Mouse (Mus musculus) hindbrain, postnatal 0 days (tissue): ENCODE measurements around the gene Kank3. TPM values are rescaled to one million over a fixed set of nuclear protein-coding genes. Genes with fewer than 3 reads are reported as not detected.

Experiments used
- ATAC-seq: fragments of 200-750 bp; cut with Nextera tagmentation; 2 replicates; pipeline ENCODE4 v1.8.0; 2017; ENCODE audit warnings: mild to moderate bottlenecking, moderate TSS enrichment, moderate library complexity
- DNase-seq: peaks from one replicate; pipeline ENCODE4 v3.0.0-alpha.2; 2015; ENCODE audit warnings: low spot score
- H3K27ac ChIP-seq: fragments of 300-500 bp; sonication (generic); 2 replicates; pipeline ENCODE4 v1.5.1; 2014; ENCODE audit warnings: mild to moderate bottlenecking
- H3K27me3 ChIP-seq: fragments of 300-500 bp; sonication (generic); 2 replicates; pipeline ENCODE4 v1.6.1; 2014; ENCODE audit warnings: low read length, mixed read lengths; ENCODE audit not compliant: insufficient read depth
- H3K36me3 ChIP-seq: fragments of 300-500 bp; sonication (generic); 2 replicates; pipeline ENCODE4 v1.6.1; 2014; ENCODE audit warnings: low read length, mixed read lengths; ENCODE audit not compliant: insufficient read depth
- H3K4me1 ChIP-seq: fragments of 300-500 bp; sonication (generic); 2 replicates; pipeline ENCODE4 v1.6.1; 2014; ENCODE audit warnings: antibody characterized with exemption, low read length, mixed read lengths; ENCODE audit not compliant: insufficient read depth
- H3K4me2 ChIP-seq: fragments of 300-500 bp; sonication (generic); 2 replicates; pipeline ENCODE4 v1.6.1; 2014; ENCODE audit warnings: low read depth, mild to moderate bottlenecking, low read length, moderate library complexity, mixed read lengths
- H3K4me3 ChIP-seq: fragments of 300-500 bp; sonication (generic); 2 replicates; pipeline ENCODE4 v1.5.1; 2014; ENCODE audit warnings: low read length
- H3K9ac ChIP-seq: fragments of 300-500 bp; sonication (generic); replicated peaks from 2 replicates; pipeline ENCODE4 v1.6.1; 2014; ENCODE audit warnings: mild to moderate bottlenecking, low read length, moderate library complexity, mixed read lengths
- H3K9me3 ChIP-seq: fragments of 300-500 bp; sonication (generic); 2 replicates; pipeline ENCODE4 v1.6.1; 2016; ENCODE audit warnings: low read length, mixed read lengths
- CTCF ChIP-seq: IDR thresholded peaks from 2 replicates; pipeline ENCODE4 v1.5.1; 2016; ENCODE audit warnings: antibody characterized with exemption, control low read depth, low read depth
- WGBS: fragments of 180-500 bp; shearing (Covaris S2); extraction: QIAGEN DNeasy Blood & Tissue Kit; methylation state at CpG from one replicate; pipeline ENCODE4 v1.1.7; 2014; 5-methylcytosine and 5-hydroxymethylcytosine counted together
- polyA plus RNA-seq: library from polyadenylated mRNA; unstranded; fragments of >200 nt; fragmentation: Nextera tagmentation; extraction: Ambion mirVana; gene quantifications from 2 replicates; pipeline ENCODE4 v1.2.1, GENCODE M21; 2015
- total RNA-seq: library from RNA; depleted of rRNA; stranded (reverse); fragments of >200 nt; gene quantifications from 2 replicates; pipeline ENCODE4 v1.2.3, GENCODE M21; 2014

The Kank3 gene
- total and polyA plus RNA-seq, 2 experiments from 2014 or later: 44.1 to 57.2 TPM

DNA sequence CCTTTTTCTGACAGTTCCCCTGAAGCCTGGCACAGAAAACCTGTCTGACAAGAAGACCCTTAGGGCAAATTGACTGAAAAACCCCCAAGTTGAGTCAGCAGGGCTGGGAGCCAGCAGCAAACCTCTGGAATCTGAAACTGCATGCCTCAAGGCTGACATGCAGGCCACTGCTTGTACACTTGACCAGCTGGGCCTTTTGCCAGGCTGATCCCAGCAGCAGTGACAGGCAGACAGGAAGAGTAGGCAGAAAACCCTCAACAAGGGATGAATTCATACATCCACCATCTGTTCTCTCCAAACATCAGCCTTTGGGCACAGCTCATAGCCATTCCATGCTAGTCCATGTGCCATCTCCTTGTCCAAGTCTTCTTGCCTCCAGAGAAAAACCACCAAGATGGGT, 26.9 kb upstream of the Kank3 start:
- H3K36me3 ChIP-seq: no peaks in the 10 kb centered on the region
- no peak overlapping the region for H3K27ac ChIP-seq
- H3K27me3 ChIP-seq: no peaks in the 10 kb centered on the region
- no peaks in the 10 kb centered on the region for H3K9me3 ChIP-seq
- H3K9ac ChIP-seq: no peak overlapping the region
- no peak overlapping the region for H3K4me3 ChIP-seq
- TF ChIP-seq CTCF: no peak
- H3K4me1 ChIP-seq: peaks cover 29% of the 10 kb centered on the region
- no peak for ATAC-seq
- peak; percentile 69 for DNase-seq
- no peak overlapping the region for H3K4me2 ChIP-seq

DNA sequence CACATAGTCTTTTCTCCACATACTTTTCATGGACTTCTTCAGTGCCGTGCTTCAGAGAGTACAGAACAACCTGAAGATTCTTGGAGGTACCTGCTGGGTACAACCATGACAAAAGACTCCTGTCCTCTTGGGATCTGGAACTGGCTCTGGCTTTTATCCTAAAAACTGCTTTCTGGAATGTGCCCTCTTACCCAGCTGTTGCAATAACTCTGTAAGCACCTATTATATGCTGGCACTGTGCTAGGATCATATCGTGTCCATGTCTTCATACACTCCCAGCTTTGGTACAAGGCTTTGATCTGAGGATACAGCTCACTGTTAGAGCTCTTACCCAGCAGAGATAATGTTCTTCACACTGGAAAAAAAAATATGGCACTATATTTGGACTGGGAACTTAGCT, 25.4 kb upstream of the Kank3 start:
- no peak overlapping the region for H3K9ac ChIP-seq
- no peak for DNase-seq
- no peak overlapping the region for H3K27ac ChIP-seq
- H3K4me1 ChIP-seq: peaks cover 14% of the 10 kb centered on the region
- no peaks in the 10 kb centered on the region for H3K36me3 ChIP-seq
- H3K27me3 ChIP-seq: no peaks in the 10 kb centered on the region
- TF ChIP-seq CTCF: no peak
- H3K4me2 ChIP-seq: no peak overlapping the region
- no peak overlapping the region for H3K4me3 ChIP-seq
- no peaks in the 10 kb centered on the region for H3K9me3 ChIP-seq
- no peak for ATAC-seq
- WGBS: 85% methylated on average over 2 of the region's 2 CpGs

DNA sequence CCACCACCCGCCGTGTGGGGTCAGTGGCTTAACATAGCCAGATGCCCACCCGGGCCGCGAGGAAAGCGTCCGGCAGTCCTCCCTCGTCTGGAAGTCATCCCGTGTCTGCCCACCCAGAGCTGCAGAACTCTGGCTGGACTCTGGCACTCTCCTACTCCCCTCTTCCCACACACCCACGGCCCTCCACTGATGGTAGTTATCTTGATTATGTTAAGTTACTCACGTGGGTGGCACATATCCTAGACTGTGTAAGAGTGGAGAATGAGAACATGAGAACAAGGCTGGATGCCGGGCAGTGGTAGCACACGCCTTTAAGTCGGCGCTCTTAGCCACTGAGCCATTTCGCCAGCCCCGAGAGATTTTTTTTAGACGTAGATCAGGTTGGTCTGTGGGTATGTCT, 23.9 kb upstream of the Kank3 start:
- no peak for DNase-seq
- TF ChIP-seq CTCF: no peak
- WGBS: 85% methylated on average over 18 of the region's 18 CpGs
- Histone ChIP-seq H3K27ac (no peak overlapping the region), H3K4me1 (peaks cover 5% of the 10 kb centered on the region; the same call in 1 of the 2 replicates), H3K27me3 (no peaks in the 10 kb centered on the region), H3K36me3 (no peaks in the 10 kb centered on the region), H3K9ac (no peak overlapping the region), H3K4me3 (no peak overlapping the region), H3K4me2 (no peak overlapping the region), H3K9me3 (no peaks in the 10 kb centered on the region)
- no peak for ATAC-seq

DNA sequence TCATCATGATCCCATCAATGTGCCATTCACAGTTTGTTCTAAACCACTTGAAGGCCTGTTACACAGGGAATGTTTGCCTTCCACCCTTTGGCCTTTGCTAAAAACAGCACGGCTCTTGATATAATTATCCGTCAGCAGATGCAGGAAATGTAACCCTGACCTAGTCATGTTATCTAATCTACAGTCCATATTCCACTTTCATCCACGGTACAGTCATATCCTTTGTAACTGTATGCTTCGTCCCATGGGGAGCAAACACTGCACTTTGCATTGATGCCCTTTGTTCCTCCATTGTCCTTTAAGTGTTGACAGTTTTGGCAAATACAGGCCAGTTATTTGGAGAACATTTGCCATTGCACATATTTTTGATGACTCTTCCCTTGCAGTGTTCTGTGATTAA, 21.6 kb upstream of the Kank3 start:
- Histone ChIP-seq H3K27me3 (no peaks in the 10 kb centered on the region), H3K9ac (no peak overlapping the region), H3K36me3 (no peaks in the 10 kb centered on the region), H3K4me2 (no peak overlapping the region), H3K27ac (no peak overlapping the region), H3K9me3 (no peaks in the 10 kb centered on the region), H3K4me1 (no peaks in the 10 kb centered on the region), H3K4me3 (no peak overlapping the region)
- no peak for TF ChIP-seq CTCF
- WGBS: 78% methylated on average over 4 of the region's 4 CpGs
- ATAC-seq (no peak), DNase-seq (no peak)

DNA sequence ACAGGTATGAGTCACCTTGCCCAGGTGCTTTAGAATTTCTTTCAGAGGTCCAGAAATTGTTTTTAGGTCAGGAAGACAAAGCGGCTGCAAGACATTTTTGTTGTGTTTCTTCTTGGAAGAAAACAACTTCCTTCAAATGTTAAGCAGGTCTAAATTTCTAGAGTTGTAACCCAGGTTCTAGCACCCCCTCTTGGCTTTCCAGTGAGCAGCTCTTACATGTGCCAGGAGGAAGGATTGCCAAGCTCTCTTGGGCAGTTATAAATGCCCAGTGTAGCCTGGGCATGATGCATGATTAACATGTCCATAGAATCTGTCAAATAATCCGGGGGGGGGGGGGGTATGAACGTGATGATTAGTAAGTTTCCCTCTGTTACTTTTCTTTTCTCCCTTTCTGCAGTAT, 12.0 kb upstream of the Kank3 start:
- DNase-seq: peak; percentile 69
- H3K27ac ChIP-seq: no peak overlapping the region
- no peak overlapping the region for H3K4me2 ChIP-seq
- WGBS: 40% methylated on average over 3 of the region's 3 CpGs
- H3K27me3 ChIP-seq: no peaks in the 10 kb centered on the region
- H3K4me3 ChIP-seq: no peak overlapping the region
- no peaks in the 10 kb centered on the region for H3K4me1 ChIP-seq
- H3K9me3 ChIP-seq: no peaks in the 10 kb centered on the region
- H3K36me3 ChIP-seq: no peaks in the 10 kb centered on the region
- no peak for ATAC-seq
- peak; percentile 53 for TF ChIP-seq CTCF
- H3K9ac ChIP-seq: no peak overlapping the region

DNA sequence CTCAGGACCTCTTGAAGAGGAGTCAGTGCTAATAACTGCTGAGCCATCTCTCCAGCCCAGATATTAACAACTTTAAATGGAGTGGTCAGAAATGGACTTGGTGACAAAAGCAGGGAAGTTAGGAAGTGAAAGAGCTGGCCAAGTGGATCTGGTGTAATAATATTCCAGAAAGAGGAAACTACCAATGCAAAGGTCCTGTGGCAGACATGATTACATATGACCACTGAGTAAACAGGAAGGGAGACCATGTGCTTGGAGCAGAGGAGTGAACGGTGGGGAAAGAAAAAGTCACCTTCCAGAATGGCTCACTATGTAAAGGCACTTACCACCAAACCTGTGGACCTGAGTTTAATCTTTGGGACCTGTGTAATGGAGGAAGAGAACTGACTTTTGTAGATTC, 11.0 kb upstream of the Kank3 start:
- no peaks in the 10 kb centered on the region for H3K36me3 ChIP-seq
- H3K4me3 ChIP-seq: no peak overlapping the region
- ATAC-seq: no peak
- no peak for TF ChIP-seq CTCF
- no peak overlapping the region for H3K9ac ChIP-seq
- H3K27ac ChIP-seq: no peak overlapping the region
- no peak overlapping the region for H3K4me2 ChIP-seq
- DNase-seq: no peak
- H3K9me3 ChIP-seq: no peaks in the 10 kb centered on the region
- no peaks in the 10 kb centered on the region for H3K27me3 ChIP-seq
- WGBS: 65% methylated on average over 1 of the region's 1 CpGs
- H3K4me1 ChIP-seq: no peaks in the 10 kb centered on the region

DNA sequence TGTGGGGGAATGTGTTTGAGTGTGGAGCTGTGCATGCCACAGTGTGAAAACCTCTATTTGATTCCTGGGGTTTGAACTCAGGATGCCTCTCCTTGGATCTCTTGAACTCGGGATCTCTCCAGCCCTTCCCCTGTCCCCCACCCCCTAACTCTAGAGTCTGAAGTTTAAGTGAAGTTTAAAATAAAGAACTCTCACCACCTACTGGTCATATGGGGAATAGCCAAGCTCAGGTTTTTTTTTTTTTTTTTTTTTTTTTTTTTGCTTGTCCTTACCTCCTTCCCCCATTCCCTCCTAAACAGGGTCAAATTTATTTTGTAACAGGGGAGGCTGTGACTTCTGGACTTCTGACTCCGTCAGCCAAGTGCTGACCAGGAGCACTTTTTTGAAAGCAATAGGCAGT, 8.1 kb upstream of the Kank3 start:
- H3K27me3 ChIP-seq: no peaks in the 10 kb centered on the region
- H3K27ac ChIP-seq: no peak overlapping the region
- no peaks in the 10 kb centered on the region for H3K9me3 ChIP-seq
- no peak overlapping the region for H3K9ac ChIP-seq
- no peaks in the 10 kb centered on the region for H3K4me1 ChIP-seq
- no peak overlapping the region for H3K4me3 ChIP-seq
- 1% methylated on average over 2 of the region's 2 CpGs for WGBS
- H3K36me3 ChIP-seq: no peaks in the 10 kb centered on the region
- ATAC-seq (0 out of 2 replicates have a peak, but pooled peaks have one; percentile 18), DNase-seq (peak; percentile 51)
- no peak overlapping the region for H3K4me2 ChIP-seq
- peak; percentile 64 for TF ChIP-seq CTCF

DNA sequence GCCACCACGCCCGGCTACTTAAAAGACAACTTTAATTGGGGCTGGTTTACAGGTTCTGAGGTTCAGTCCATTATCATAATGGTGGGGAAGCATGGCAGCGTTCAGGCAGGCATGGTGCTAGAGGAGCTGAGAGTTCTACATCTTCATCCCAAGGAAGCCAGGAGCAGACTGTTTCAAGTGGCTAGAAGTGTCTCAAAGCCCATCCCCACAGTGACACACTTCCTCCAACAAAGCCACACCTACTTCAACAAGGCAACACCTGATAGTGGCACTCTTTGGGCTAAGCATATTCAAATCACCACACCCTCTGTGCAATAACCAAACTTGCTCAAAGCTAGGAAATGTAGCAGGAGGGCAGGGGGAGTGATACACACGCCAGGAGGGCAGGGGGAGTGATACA, 6.1 kb upstream of the Kank3 start:
- no peak for DNase-seq
- ATAC-seq: no peak
- Histone ChIP-seq H3K36me3 (no peaks in the 10 kb centered on the region), H3K9ac (no peak overlapping the region), H3K4me2 (no peak overlapping the region), H3K4me1 (no peaks in the 10 kb centered on the region), H3K9me3 (no peaks in the 10 kb centered on the region), H3K27ac (no peak overlapping the region), H3K27me3 (no peaks in the 10 kb centered on the region), H3K4me3 (no peak overlapping the region)
- 54% methylated on average over 4 of the region's 4 CpGs for WGBS
- TF ChIP-seq CTCF: no peak
